Mouse (Mus musculus): ENCODE results near the gene Trdmt1.

DNA sequence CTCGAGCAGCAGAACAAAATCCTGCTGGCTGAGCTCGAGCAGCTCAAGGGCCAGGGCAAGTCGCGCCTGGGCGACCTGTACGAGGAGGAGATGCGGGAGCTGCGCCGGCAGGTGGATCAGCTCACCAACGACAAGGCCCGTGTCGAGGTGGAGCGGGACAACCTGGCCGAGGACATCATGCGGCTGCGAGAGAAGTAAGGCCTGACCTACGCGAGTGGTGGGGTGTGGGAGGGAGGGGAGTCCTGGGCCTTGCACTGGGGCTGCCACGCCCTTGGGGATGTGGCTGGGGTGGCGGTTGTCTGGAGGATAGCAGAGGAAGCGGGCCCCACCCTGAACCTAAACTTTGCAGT, 30.3 kb upstream of the Trdmt1 start:
- TF ChIP-seq CTCF (IDR thresholded peaks at IDR 0.05; ENCODE audit: low read depth), result 0 out of 2 replicates have a peak, but pooled peaks have one; percentile 3
- TF ChIP-seq EP300 (IDR thresholded peaks at IDR 0.05; ENCODE audit: low read depth), result no peak

Data from liver, postnatal 0 days (tissue).